Mouse (Mus musculus): ENCODE measurements around the gene Tmc2.
A peak's percentile ranks its signal among the peaks of the same experiment; 100 is the strongest.

The Tmc2 gene

GRCm38 (mm10) chr2:130256762-130257161, 61.8 kb downstream of the Tmc2 start:
- no peak for DNase-seq

DNA sequence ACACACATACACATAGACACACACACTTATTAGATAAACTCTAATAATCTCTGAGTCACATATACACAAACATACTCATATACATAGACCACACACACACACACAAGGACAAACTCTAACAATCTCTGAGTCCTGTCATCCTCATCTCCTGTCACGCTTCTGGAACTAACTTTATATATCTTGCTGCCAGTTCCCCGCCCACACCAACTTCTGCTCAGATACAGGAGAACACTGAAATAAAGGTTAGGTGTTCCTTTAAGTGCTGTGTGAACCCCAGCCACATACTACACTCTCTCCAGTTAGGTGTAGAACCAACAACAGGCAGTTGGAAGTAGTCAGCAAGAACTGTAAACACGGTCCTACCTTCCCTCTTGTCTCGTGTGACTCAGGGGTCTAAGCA, 65.8 kb downstream of the Tmc2 start:
- DNase-seq: no peak

DNA sequence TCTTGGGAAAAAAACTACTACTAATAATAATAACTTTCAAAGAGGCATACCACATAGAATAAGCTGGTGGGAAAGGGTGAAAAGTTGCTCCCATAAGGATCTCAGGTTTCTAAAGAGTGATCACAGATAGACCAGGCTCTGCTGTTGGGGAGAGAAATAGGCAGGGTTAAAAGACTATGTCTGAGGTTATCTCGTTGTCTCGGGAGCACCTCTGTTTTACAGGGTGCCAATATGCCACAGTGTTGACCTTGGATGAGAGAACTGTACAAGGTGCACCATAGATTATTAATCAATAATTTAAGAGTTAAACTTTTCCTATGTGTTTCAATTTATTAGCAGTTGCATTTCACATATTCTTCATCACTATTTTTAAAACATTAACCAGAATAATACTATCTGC, 66.9 kb downstream of the Tmc2 start:
- no peak for DNase-seq

DNA sequence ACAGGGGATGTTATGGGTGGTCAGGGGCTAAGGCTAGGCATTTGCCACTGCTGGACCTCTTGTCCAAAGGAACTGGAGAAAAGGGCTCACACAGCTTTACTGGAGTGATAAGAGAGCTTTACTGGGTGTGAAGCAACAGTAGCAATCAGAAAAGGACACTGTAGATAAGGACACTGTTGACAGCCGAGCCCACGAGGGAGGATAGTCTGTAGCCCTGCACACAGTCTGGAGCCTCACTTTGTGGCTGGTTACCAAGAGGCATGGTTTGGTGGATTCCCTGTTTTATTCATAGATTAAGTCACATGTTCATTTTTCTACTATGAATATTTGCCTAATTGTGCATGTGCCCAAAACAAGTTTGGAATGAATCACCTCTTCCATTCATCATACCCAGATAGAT, 67.4 kb downstream of the Tmc2 start:
- DNase-seq: peak; percentile 69

DNA sequence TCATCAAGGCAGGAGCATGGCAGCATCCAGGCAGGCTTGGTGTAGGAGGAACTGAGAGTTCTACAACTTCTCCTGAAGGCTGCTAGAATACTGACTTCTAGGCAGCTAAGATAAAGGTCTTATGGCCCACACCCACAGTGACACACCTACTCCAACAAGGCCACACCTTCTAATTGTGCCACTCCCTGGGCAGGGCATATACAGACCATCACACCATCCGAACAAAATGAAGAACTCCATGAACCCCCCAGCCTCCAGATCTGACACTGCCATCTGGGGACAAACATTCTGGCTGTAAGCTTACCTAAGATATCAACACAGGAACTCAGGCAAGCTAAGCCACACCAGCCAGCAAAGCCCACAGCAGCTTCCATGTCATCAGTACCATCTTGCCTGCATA, 70.5 kb downstream of the Tmc2 start:
- peak; percentile 65 for DNase-seq

DNA sequence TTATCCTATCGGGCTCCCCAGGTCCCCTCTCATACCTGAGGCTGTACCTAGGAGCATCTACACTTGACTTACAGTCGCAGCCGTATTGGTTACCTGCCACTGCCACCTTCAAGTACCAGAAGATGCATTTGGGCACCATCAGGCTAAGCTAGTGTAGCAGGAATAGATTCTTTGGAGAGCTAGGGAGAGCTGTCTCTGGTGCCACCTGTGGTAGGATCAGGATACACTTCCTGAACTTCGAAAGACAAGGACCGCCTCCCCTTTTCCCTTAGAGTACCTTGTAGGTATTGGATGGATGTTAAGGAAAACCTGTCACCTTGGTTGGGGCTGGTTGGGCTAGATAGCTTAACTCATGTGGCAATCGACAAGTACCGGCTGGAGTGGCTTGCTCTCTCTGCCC, 73.1 kb downstream of the Tmc2 start:
- no peak for DNase-seq

- DNase-seq: peak; percentile 41
Observed at GRCm38 (mm10) chr2:130273732-130274131, 78.7 kb downstream of the Tmc2 start.

- peak; percentile 99 for DNase-seq
Observed at GRCm38 (mm10) chr2:130274149-130274861, 79.3 kb downstream of the Tmc2 start, which contains the start of gene Nop56. Gene Nop56 (plus strand): TSS chr2:130274430.

DNA sequence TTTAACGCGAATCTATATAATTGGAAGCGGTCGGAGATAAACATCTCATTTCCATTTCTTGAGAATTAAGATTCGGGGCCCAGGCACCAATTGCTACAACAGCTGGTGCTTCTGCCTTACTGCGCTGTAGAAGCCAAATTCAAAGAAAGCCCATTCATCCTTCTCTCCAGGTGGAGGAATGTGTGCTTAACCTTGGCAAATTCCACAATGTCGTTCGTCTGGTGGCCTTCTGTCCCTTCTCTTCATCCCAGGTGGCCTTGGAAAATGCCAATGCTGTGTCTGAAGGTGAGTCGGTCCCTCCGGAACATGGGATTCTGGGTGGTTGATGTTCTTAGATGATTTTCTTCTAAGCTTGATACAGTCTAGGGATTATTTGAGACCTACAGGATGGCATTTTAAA, 79.9 kb downstream of the Tmc2 start:
- DNase-seq: no peak

DNA sequence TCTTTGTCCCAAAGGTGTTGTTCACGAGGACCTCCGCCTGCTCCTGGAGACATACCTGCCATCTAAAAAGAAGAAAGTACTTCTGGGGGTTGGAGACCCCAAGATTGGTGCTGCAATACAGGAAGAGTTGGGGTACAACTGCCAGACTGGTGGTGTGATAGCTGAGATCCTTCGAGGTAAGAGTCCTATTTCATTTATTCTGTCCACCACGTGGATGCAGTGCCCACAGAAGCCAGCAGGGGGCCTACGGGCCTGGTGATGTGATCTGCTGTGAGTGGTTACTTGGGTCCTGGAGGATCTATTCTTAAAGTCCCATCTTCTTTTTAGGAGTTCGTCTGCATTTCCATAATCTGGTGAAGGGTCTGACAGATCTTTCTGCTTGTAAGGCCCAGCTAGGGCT, 80.7 kb downstream of the Tmc2 start:
- peak; percentile 85 for DNase-seq

DNA sequence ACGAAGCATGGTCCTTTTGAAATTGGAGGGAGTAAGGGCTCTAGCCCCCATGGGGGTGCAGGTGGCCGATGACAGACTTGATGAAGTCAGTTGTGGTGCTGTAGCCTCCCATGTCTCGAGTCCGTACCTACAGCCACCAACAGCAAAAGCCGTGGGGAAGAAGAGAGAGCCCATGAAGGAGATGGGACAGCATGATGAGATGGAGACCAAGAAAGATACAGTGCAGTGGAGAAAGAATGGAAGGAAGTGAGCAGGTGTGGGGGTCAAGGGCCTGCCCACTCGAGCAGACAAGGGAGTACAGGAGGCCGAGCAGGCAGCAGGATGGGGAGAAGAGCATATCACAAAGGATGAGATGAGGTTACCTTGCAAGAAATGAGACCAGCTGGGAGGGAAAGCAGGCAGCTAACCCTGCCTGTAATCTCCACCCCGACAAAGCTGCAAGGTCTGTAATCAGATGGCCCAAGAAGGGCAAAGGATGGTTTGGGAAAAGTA, 84.7 kb downstream of the Tmc2 start:
- no peak for DNase-seq

DNA sequence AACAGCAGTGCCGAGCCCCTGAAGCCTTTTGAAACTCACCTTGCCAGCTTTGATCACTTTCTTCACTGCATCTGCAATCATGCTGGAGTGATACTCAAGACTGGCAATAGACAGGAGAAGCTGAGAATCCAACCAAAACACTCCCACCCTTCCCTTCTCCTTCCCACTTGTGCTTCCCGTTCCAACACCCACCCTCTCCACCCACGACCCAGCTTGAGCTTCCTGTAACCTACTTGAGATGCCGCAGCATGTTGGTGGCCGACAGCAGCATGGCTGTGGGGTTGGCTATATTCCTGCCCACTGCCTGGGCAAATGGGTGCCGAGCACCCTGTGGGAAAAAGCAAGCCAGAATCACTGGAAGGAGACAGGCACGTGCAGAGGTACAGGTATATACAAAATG, 85.2 kb downstream of the Tmc2 start:
- no peak for DNase-seq

- no peak for DNase-seq
Observed at GRCm38 (mm10) chr2:130280818-130281217, 85.8 kb downstream of the Tmc2 start.

DNA sequence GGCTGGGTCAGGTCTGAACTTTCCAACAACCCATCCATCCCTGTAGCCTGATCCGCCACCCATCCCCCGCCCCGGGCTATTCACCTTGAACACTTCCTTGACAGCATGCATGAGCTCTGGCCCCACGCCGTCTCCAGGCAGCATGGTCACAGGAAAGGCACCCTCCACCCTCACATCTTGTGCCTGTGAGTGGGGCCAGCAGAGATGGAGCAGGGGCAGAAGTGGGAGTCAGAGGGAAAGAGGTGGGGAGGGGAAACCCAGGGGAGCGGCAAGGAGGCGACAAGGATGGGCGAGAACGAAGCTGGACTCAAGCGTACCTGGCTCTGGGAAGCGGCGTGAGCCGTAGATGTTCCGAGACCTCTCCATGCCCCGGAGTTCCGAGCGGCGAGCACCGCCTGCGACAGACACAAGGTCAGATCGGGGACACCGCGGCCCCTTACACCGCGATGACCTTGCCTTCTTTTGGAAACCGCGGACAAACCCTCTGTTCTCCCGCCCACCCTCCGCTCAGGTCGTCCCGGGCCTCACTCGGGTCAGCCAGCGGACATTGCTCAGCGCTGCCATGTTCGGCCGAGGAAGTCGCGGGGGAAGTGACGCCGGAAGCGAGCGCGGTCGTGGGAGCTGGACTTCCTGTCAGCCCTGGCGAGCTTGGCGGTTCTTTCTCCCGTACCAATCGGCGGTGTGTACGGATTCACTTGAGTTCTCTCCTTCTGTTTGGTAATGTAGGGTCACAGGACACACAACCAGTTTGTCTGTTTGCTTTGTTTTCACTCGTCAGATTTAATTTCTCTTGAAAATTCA, 89.1 kb downstream of the Tmc2 start, which contains the start of gene Idh3b:
Idh3b (minus strand) TSS at position 694 of the 801 bp plus-strand sequence.
- peak; percentile 88 for DNase-seq

DNA sequence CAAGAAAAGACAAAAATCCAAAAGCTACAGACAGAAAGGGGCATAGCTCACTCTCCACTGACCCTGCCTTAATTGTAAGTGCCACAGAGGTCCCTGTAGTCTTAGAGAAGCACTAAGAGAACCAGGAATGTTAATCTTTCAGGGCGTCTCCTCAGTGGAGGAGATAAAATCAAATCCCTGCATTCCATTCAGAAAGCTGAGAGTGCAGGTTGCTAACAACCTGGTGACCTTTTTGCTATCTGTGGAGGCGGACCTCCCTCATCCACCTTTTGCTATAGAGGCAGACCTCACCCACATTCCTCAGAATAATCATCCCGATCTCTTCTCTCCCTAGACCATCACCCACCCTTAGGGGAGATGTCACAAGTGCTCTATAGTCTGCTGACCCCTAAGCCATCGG, 94.1 kb downstream of the Tmc2 start:
- no peak for DNase-seq

- DNase-seq: peak; percentile 49
Observed at GRCm38 (mm10) chr2:130291434-130291833, 96.4 kb downstream of the Tmc2 start.

GRCm38 (mm10) chr2:130293009-130293408, 98.0 kb downstream of the Tmc2 start:
- DNase-seq: no peak

- no peak for DNase-seq
Observed at GRCm38 (mm10) chr2:130293486-130293885, 98.5 kb downstream of the Tmc2 start.

DNA sequence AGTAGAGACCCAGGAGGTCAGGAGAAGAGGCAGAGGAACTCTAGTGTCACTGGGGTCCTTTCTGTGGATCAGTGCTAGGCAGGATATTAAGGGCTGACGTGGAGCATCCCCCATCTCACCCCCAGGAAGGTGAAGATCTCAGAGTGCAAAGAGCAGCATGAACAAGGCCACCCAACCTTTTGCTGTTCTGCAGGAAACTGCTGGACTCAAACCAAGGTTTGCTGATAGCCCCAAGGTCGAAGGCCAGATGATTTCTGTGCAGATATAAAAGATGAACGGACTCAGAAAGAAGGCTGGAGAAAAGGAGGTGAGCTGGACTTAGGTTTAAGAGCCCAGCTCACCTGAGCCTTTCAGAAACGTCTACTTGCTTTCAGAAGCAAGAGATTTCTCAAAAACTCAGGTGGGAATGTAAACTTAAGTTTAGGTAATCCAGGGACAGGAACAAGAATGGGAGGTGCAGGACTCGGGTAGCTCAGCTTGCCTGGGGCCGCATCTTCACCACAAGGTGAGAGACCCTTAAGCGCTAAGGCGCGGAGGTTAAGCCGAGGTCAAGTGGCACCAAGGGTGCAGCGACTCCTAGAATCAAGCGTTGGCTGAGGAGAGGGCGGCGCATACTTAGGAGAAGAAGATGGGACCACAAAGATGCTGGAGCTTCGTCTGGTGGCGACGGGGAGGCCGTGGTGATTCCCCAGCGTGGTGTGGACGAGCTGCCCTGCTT, 99.4 kb downstream of the Tmc2 start:
- DNase-seq: no peak

DNA sequence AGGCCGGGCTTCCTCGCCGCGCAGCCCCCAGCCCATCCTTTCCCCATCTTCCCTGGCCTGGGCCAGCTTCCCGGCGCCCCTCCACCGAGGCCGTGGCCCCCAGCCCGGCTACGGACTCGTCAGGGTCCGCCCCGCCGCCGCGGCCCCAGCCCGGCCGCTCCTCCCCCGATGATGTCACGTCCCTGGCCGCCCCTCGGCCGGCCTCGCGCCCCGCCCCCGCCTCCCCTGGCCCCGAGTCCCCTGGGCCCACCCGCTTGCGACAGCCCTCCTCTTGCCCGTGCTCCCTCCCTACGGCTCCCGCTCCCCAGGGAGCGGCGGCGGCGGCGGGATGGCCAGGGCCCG, 99.9 kb downstream of the Tmc2 start, which contains the start of gene Ebf4:
Ebf4 (plus strand) TSS at position 234 of the 342 bp plus-strand sequence.
- peak; percentile 60 for DNase-seq

- DNase-seq: no peak
Observed at GRCm38 (mm10) chr2:130295331-130296133, 100.5 kb downstream of the Tmc2 start.

DNA sequence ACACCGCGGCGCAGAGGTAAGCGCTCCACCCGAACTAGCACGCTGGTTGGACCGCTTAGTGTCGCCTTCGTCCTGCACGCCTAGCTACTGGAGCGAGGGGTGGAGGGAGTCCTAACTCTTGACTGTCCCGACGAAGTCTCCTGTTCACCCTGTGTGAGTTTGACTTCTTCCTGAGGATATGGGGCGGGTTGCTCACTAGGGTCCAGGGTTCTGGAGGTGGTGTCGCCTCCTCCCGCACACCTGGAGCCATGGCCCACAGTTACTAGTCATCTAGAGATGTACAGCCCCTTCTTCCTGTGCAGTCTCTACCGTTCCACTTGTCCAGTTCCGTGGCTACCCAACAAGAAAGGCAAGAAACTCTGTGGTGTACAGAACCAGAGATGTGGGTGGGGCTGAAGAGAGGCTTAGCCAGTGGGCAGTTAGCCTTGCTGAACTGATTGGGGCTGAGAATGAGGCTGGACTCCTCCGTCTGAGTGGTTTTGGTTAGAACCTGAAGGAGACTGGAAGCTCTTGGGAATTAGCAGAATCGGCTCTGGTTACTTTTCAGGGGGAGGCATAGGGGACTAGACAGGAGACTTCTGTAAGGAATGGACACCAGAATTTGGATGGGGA, 101.2 kb downstream of the Tmc2 start:
- DNase-seq: no peak

Data from liver (tissue).